Comparison of ENCODE assay signal across 8 mouse cellular contexts in genomic region chr4:136142267-136143192, GRCm38 (mm10). TPM values are rescaled to one million over a fixed set of nuclear protein-coding genes. Genes with fewer than 3 reads are reported as not detected.
A peak's percentile ranks its signal among the peaks of the same experiment; 100 is the strongest.
DNase-seq lines count a peak whose midpoint lies in the region; ATAC-seq and TF ChIP-seq lines count a peak whose summit lies in the region.

No protein-coding gene starts in this region.

- WGBS in hindbrain, postnatal 0 days, result 11% methylated on average over 17 of the region's 17 CpGs
- 12% methylated on average over 17 of the region's 17 CpGs for WGBS in lung, postnatal 0 days

- no peak overlapping the region for H3K9ac ChIP-seq in hindbrain, postnatal 0 days (replicated peaks; ENCODE audit: low read length)
- peak overlapping the region; percentile 37; the same call in 1 of the 2 replicates for H3K9ac ChIP-seq in lung, postnatal 0 days (replicated peaks; ENCODE audit: low read depth)

- peaks cover 19% of the 10 kb centered on the region for H3K27me3 ChIP-seq in hindbrain, postnatal 0 days (ENCODE audit: insufficient read depth, low read length)
- no peaks in the 10 kb centered on the region for H3K27me3 ChIP-seq in lung, postnatal 0 days (replicated peaks; ENCODE audit: insufficient read depth, low read length)

- peaks cover 35% of the 10 kb centered on the region for H3K4me1 ChIP-seq in bone marrow macrophage, adult 2 months (ENCODE audit: control insufficient read depth, insufficient read depth, low read length)
- peaks cover 28% of the 10 kb centered on the region for H3K4me1 ChIP-seq in embryonic fibroblast, embryonic 13.5 days (ENCODE audit: control insufficient read depth, insufficient read depth, low read length)
- 0 out of 2 replicates have a peak, but pooled peaks cover 13% of the 10 kb centered on the region for H3K4me1 ChIP-seq in hindbrain, postnatal 0 days (ENCODE audit: insufficient read depth, low read length)
- H3K4me1 ChIP-seq in lung, postnatal 0 days (ENCODE audit: insufficient read depth, low read depth, low read length), result peaks cover 47% of the 10 kb centered on the region

- peak; percentile 72 for TF ChIP-seq EP300 in lung, postnatal 0 days (IDR thresholded peaks at IDR 0.05)

- H3K4me2 ChIP-seq in hindbrain, postnatal 0 days (ENCODE audit: low read depth, low read length), result peak overlapping the region; percentile 62
- H3K4me2 ChIP-seq in lung, postnatal 0 days (replicated peaks; ENCODE audit: low read depth, low read length), result peak overlapping the region; percentile 68

- peak overlapping the region; percentile 37 for H3K4me3 ChIP-seq in bone marrow macrophage, adult 2 months (ENCODE audit: insufficient read depth, low read length)
- H3K4me3 ChIP-seq in embryonic fibroblast, embryonic 13.5 days (ENCODE audit: insufficient read depth, low read length), result no peak overlapping the region
- peak overlapping the region; percentile 55; the same call in 1 of the 2 replicates for H3K4me3 ChIP-seq in hindbrain, postnatal 0 days (ENCODE audit: low read length)
- H3K4me3 ChIP-seq in lung, postnatal 0 days (ENCODE audit: low read depth, low read length), result no peak overlapping the region; the same call in 1 of the 2 replicates

- no peak for TF ChIP-seq POLR2A in bone marrow macrophage, adult 2 months (IDR thresholded peaks at IDR 0.05; ENCODE audit: borderline replicate concordance, low read depth, low read length)
- TF ChIP-seq POLR2A in embryonic fibroblast, embryonic 13.5 days (IDR thresholded peaks at IDR 0.05; ENCODE audit: low read depth, low read length), result peak; percentile 33

- intact Hi-C loops in left cerebral cortex, postnatal 14 days (cut with DNase I), result loop anchor here (5.0 kb wide), 1 partner anchor 50 kb away; no protein-coding TSS in a partner anchor
- intact Hi-C loops in left cerebral cortex, postnatal 25 days (cut with DNase I), result no loop called here

- ATAC-seq in hindbrain, postnatal 0 days, result no peak
- ATAC-seq in lung, postnatal 0 days, result no peak

- H3K27ac ChIP-seq in bone marrow macrophage, adult 2 months (ENCODE audit: insufficient read depth, low read depth, low read length), result peak overlapping the region; percentile 94
- H3K27ac ChIP-seq in embryonic fibroblast, embryonic 13.5 days (ENCODE audit: insufficient read depth, low read length), result peak overlapping the region; percentile 100
- peak overlapping the region; percentile 76 for H3K27ac ChIP-seq in hindbrain, postnatal 0 days
- H3K27ac ChIP-seq in lung, postnatal 0 days (ENCODE audit: low read length), result peak overlapping the region; percentile 97

- no peak for DNase-seq in hindbrain, postnatal 0 days (ENCODE audit: low spot score)
- DNase-seq in lung, postnatal 0 days (ENCODE audit: low spot score), result peak; percentile 55
- no peak for DNase-seq in frontal cortex, postnatal 10 days (ENCODE audit: low spot score in 2 of 2)
- no peak for DNase-seq in layer of hippocampus, postnatal 10 days (ENCODE audit: low spot score in 2 of 2)
- DNase-seq in left cerebral cortex, postnatal 14 days (ENCODE audit: low spot score in 2 of 2), result no peak
- DNase-seq in left cerebral cortex, postnatal 25 days (ENCODE audit: low spot score in 2 of 2), result no peak

- no peaks in the 10 kb centered on the region for H3K36me3 ChIP-seq in hindbrain, postnatal 0 days (ENCODE audit: insufficient read depth, low read length)
- no peaks in the 10 kb centered on the region for H3K36me3 ChIP-seq in lung, postnatal 0 days (ENCODE audit: insufficient read depth, low read length)

- TF ChIP-seq CTCF in bone marrow macrophage, adult 2 months (IDR thresholded peaks at IDR 0.05; ENCODE audit: low read depth, low read length), result no peak
- TF ChIP-seq CTCF in embryonic fibroblast, embryonic 13.5 days (IDR thresholded peaks at IDR 0.05; ENCODE audit: borderline replicate concordance, insufficient read depth, low read length), result no peak
- TF ChIP-seq CTCF in hindbrain, postnatal 0 days (IDR thresholded peaks at IDR 0.05; ENCODE audit: low read depth), result no peak
- TF ChIP-seq CTCF in lung, postnatal 0 days (IDR thresholded peaks at IDR 0.05), result no peak

- H3K9me3 ChIP-seq in hindbrain, postnatal 0 days (ENCODE audit: low read length), result no peaks in the 10 kb centered on the region
- no peaks in the 10 kb centered on the region for H3K9me3 ChIP-seq in lung, postnatal 0 days (ENCODE audit: low read length)

RNA-seq across cellular contexts. Expression of gene Id3, which starts 0.8 kb away (rescaled TPM):
- 7.7 and 8.4 TPM in 2 replicates for polyA plus RNA-seq in bone marrow macrophage, adult 2 months (2012; ENCODE audit: insufficient read depth, insufficient read length, missing spikeins)
- 201 and 239 TPM in 2 replicates for polyA plus RNA-seq in embryonic fibroblast, embryonic 13.5 days (2011; ENCODE audit: insufficient read length, low read depth, missing spikeins)
- 204 and 344 TPM in 2 replicates for total RNA-seq in hindbrain, postnatal 0 days (2014; rRNA removed)
- polyA plus RNA-seq in hindbrain, postnatal 0 days (2015; fragmentation: Nextera tagmentation; extraction: Ambion mirVana), result 253 and 254 TPM in 2 replicates
- polyA plus RNA-seq in lung, postnatal 0 days (2015; fragmentation: Nextera tagmentation; extraction: Ambion mirVana), result 430 and 477 TPM in 2 replicates
- total RNA-seq in layer of hippocampus, postnatal 10 days (2021), result 100 to 1,000 TPM in 1 of 2 experiments, 10 to 100 TPM in 1; 80.3 to 101 TPM
- total RNA-seq in left cerebral cortex, postnatal 14 days (2021), result 10 to 100 TPM; 30.2 to 53.1 TPM
- 10 to 100 TPM; 37.5 to 39.2 TPM for total RNA-seq in left cerebral cortex, postnatal 25 days (2021)

RNA-seq across cellular contexts. Expression of gene E2f2, which starts 29.7 kb away (rescaled TPM):
- 20.0 and 20.8 TPM in 2 replicates for polyA plus RNA-seq in bone marrow macrophage, adult 2 months (2012; ENCODE audit: insufficient read depth, insufficient read length, missing spikeins)
- polyA plus RNA-seq in embryonic fibroblast, embryonic 13.5 days (2011; ENCODE audit: insufficient read length, low read depth, missing spikeins), result 0.78 and 1.1 TPM in 2 replicates
- total RNA-seq in hindbrain, postnatal 0 days (2014; rRNA removed), result 3.5 and 3.7 TPM in 2 replicates
- 2.3 and 2.4 TPM in 2 replicates for polyA plus RNA-seq in hindbrain, postnatal 0 days (2015; fragmentation: Nextera tagmentation; extraction: Ambion mirVana)
- 17.8 and 19.1 TPM in 2 replicates for polyA plus RNA-seq in lung, postnatal 0 days (2015; fragmentation: Nextera tagmentation; extraction: Ambion mirVana)
- 1 to 10 TPM; 1.1 to 2.3 TPM for total RNA-seq in layer of hippocampus, postnatal 10 days (2021)
- total RNA-seq in left cerebral cortex, postnatal 14 days (2021), result under 1 TPM; 0.90 to 0.93 TPM
- 1 to 10 TPM in 1 of 2 experiments, under 1 TPM in 1; 0.66 to 1.2 TPM for total RNA-seq in left cerebral cortex, postnatal 25 days (2021)

Comparison
In these comparisons a context has a peak if more than half of its experiments do, and no peak if none do; other contexts are left out.
1. H3K4me3 ChIP-seq: peak in bone marrow macrophage, adult 2 months (single experiment) and hindbrain, postnatal 0 days (single experiment); none in embryonic fibroblast, embryonic 13.5 days (single experiment) and lung, postnatal 0 days (single experiment).
2. Peak in every context shown above with its lines, with median percentiles within 50 percentile points of each other: H3K27ac ChIP-seq.